Mouse (Mus musculus) megakaryocyte progenitor cell, adult 5-6 weeks (primary cell): Measurements from ENCODE around the gene Ccnk. TPM values are rescaled to one million over a fixed set of nuclear protein-coding genes. Genes with fewer than 3 reads are reported as not detected.

ENCODE experiments used
- ATAC-seq: replicated peaks from 2 replicates; pipeline ENCODE4 v1.8.0; 2016; ENCODE audit warnings: mild to moderate bottlenecking, moderate TSS enrichment, inconsistent platforms; ENCODE audit not compliant: poor library complexity
- total RNA-seq, 2 experiments: library from RNA; stranded (forward) in 1 of 2; stranded (reverse) in 1 of 2; fragments of 157-497, 149-512 nt in 1 of 2; fragments of 200-1000 nt in 1 of 2; gene quantifications; 2 replicates each; pipeline versions ENCODE4 v1.2.3 to v1.2.4; 2015 to 2017

The Ccnk gene
- total RNA-seq (2015) (72.7 and 76.5 TPM in 2 replicates), total RNA-seq (2017) (15.3 and 15.7 TPM in 2 replicates)

DNA sequence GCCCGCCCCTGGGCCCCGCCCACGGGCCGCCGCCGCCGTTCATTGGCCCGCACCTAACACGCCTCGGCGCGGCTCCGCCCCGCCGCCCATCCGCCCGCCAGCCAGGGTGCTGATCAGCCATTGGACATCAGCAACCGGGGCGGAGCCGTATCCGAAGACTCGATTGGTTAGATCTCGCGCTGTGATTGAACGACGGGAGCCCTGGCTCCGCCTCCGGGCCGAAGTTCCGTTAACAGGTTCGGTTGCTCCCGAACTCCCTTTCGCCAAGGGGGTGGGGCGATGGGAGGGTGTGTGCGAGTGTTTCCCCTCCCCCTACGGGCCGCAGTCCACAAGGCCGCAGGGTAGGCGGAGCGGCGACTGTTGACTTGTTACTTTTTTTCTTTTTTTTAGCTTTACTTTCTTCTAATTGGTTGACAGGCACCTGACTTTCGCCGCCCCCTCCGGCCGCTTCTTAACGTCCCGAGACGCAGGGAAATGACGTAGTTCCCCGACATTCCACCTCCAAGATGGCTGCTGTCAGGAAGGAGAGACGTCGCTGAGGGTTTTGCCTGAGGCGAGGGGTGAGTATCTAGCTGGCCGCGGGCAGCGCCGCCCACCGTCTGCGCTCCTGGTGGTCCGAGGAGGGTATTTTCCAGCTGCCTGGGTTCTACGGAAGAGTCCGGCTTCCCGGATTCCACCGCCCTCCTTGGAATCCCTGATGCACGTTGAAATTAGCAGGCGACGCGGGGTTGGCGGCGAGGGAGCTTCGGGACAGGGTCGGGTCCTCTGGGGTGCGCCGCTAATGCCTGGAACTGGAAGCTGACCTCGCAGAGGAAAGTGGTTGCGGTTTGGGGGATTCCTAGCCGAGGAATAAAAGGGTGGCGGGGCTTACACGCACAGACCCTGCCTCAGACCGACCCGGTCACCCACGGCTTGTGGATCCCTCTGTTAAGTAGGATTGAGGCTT is at the start of gene Ccnk:
Ccnk (plus strand) TSS at position 259 of the 946 bp plus-strand sequence.
- ATAC-seq = peak; percentile 82

GRCm38 (mm10) chr12:108132450-108133070 is 46.8 kb upstream of the Ccnk start:
- no peak for ATAC-seq

DNA sequence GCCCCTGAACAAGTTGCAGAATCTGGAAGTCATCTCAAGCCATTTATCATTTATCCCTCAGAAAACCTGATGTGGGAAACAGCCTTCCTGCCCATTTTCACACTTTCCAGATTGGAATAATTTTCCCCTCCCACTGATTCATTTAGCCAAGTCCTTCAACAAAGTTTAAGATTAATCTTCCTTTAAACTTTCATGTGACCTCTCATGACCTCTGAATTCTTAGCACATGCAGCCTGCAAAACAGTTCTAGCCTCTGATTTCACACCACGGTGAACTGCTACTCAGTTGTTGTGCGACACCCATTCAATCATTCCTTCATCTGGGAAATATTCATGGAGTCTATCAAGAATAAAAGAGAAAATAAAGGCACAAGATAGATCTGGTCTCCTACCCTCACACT is 46.2 kb upstream of the Ccnk start:
- no peak for ATAC-seq

GRCm38 (mm10) chr12:108135610-108136208 is 43.7 kb upstream of the Ccnk start:
- no peak for ATAC-seq

DNA sequence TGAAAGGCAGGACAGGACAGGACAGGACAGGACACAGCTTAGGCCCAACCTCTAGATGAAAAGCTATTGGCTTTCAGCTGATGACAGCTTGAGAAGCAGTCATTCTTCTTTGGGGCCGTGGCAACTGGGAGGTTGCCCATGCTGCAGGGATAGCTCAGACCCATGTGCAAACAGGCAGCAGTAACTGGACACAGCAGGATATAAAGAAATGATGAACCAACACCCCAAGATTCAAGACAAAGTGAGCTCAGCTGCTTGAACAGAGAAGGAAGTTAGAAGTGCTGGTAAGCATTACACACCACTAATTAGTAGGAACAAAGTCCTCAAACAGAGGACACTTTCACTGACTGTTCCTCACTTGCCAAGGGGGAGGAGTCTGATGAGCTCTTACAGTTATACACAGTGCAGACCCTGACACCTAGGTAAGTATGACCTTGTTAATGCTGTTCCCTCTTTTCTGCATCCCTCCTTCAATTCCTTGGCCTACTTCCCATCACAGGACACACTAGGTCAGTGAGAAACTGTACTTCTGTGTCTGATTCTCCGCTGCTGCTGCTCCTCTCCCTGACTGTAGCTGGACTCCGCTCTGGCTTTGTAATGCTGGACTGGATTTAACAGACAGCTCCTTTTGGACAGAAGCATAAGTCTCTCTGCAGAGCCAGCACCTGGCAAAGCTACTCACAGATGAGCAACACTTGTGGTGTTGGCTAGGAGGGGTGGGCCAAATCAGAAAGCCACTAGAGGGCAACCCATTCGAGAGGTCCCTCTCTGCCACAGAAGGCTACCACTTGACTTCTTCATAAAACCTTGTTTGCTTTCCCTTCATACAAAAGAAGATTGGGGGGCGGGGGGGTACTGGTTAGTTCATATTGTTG is 35.5 kb upstream of the Ccnk start:
- no peak for ATAC-seq

GRCm38 (mm10) chr12:108145198-108145597 is 34.2 kb upstream of the Ccnk start:
- no peak for ATAC-seq

- peak; percentile 52 for ATAC-seq
Measured at GRCm38 (mm10) chr12:108149764-108150163, 29.6 kb upstream of the Ccnk start.

- peak; percentile 63 for ATAC-seq
Measured at GRCm38 (mm10) chr12:108152743-108153142, 26.6 kb upstream of the Ccnk start.

- 0 out of 2 replicates have a peak, but pooled peaks have one; percentile 34 for ATAC-seq
Measured at GRCm38 (mm10) chr12:108159863-108160262, 19.5 kb upstream of the Ccnk start.

- peak; percentile 90 for ATAC-seq
Measured at GRCm38 (mm10) chr12:108162036-108162435, 17.3 kb upstream of the Ccnk start.

GRCm38 (mm10) chr12:108163706-108164105 is 15.7 kb upstream of the Ccnk start:
- no peak for ATAC-seq

DNA sequence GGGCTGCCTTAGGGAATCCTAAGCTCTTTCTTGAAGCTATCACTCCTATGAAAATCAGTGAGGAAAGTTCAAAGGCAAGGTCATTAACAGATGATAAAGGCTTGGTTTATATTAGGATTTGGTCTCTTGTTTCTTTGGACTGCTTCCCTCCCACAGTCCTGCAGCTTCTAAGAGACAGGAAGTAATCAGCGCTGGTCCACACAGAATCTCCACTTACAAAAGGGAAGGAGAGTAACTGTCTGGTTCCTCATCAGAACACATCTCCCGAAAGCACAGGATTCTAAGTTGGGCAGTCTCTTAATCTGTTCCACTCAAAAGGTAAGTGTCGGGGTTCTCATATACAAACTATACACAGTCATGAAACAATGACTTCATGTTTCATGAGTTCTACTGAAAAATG is 10.5 kb upstream of the Ccnk start:
- peak; percentile 50 for ATAC-seq

DNA sequence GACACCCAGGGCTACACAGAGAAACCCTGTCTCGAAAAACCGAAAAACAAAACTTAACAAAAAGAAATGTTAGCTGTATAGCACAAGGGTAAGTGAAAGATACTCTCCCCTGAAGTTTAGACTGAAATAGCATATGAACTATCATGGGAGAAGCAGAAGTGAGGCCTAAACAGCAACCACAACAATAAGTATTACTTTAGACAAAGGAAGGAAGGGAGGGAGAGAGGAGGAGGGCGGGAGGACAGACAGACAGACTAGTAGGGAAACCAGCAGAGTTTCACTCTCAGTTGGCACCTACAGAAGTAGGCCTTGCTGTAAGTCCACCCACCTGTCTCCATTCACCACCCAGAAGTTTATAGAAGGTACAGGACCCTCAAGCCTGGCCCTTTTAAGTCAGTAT is 8.9 kb upstream of the Ccnk start:
- ATAC-seq = peak; percentile 73

GRCm38 (mm10) chr12:108171336-108171735 is 8.0 kb upstream of the Ccnk start:
- no peak; the same call in 1 of the 2 replicates for ATAC-seq

- ATAC-seq = no peak
Measured at GRCm38 (mm10) chr12:108172639-108173038, 6.7 kb upstream of the Ccnk start.

DNA sequence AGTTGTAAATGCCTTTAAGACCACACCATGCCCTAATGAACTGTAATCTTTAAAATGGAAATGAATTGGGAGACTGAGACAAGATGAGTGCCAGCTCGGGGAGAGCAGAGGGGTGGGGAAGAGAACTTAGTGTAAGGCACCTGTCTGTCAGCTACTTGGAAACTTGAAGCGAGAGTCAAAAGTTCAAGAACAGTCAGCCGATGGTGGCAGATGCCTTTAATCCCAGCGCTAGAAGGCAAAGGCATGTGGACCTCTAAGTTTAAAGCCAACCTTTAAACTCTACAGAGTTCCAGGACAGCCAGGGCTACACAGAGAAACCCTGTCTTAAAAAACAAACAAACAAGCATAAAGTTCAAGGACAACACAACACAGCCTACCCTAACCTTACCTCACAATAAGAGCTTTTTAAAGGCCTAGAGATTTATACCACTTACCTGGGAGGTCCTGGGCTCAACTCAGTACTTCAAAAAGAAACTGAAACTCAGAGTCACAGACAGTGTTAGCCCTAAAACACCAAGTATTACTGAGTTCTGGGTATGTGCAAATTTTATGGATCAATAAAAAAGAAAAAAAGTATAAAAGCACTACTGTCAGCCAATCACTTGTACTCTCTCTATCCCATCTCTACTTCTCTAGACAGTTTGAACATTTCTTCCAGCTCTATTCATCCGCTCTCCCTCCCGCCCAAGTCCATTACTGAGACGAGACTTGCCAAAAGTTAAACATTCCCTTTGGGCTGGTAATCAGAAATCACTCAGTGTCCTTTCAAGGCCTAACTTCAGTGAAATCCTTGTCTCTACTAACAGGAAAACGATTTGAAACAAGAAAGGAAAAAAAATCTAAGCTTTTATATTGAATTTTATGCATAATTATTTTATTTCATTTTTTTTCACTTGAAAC is 4.5 kb upstream of the Ccnk start:
- ATAC-seq = no peak

GRCm38 (mm10) chr12:108176366-108176765 is 3.0 kb upstream of the Ccnk start:
- no peak for ATAC-seq

DNA sequence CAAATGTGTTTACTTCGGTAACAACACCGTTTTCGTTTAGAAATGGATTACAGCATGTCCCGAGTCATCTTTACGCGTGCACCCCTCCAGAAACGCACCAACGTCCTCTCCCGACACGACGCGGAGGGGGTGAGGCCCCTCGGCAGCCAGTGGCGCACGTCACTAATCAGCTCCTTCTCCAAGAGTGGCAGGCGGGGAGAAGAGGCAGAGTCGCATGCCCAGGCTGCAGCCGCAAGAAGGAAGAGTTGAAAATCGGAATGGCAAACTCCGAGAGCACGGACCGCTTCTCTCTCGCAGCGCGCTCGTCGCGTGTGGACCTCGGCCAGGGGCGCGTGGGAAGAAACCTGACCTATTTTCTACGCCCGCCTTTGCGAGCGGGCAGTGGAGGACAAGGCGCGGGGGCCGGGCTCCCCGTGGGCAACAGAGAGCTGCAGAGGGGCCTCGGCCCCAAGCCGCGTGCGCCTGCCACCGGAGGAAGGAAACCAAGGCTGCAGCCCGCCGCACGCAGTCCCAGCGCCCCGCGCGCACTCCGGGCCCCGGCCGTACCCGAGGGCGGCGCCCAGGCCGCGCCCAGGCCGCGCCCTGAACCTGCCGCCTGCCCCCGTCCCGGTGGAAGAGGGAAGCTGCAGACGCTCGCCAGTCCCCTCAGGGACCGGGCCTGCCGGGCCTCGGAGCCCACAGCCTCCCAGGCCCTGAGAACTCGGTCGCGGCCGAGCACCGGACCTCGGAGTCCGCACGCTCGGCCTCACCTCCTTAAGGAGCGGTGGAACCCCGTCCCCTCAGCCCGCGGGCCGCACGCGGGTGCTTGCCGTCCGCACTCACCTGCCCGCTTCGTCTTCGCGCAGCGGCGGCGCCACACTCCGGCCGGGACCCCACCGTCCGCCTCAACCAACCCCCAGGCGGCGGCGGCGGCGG is 791 bp upstream of the Ccnk start:
- peak; percentile 47 for ATAC-seq

DNA sequence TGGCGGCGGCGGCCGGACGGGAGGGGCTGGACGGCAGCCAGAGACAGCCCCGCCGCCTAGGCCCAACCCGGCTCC is 296 bp upstream of the Ccnk start, which contains the start of gene Setd3:
Setd3 (minus strand) TSS at position 69 of the 75 bp plus-strand sequence.
- ATAC-seq = no peak
